Mouse (Mus musculus) frontal cortex, adult (tissue): Measurements from ENCODE around the gene Vps13c.

Source experiments
- ATAC-seq: cut with Nextera tagmentation; 2 replicates; pipeline ENCODE4 v1.9.2; 2017; ENCODE audit warnings: mild to moderate bottlenecking, moderate library complexity, mixed read lengths; ENCODE audit not compliant: low TSS enrichment

The Vps13c gene

GRCm38 (mm10) chr9:67878197-67878769 lies 38.1 kb downstream of the Vps13c start:
- no peak for ATAC-seq

- no peak for ATAC-seq
These were observed 43.3 kb downstream of the Vps13c start for GRCm38 (mm10) chr9:67883349-67883984.

- ATAC-seq: no peak
These were observed 43.9 kb downstream of the Vps13c start for GRCm38 (mm10) chr9:67884095-67884494.

GRCm38 (mm10) chr9:67886981-67887720 lies 47.0 kb downstream of the Vps13c start:
- no peak for ATAC-seq

- ATAC-seq: peak; percentile 77
These were observed 53.3 kb downstream of the Vps13c start for GRCm38 (mm10) chr9:67893474-67893873.

GRCm38 (mm10) chr9:67896646-67897295 lies 56.6 kb downstream of the Vps13c start:
- ATAC-seq: no peak

GRCm38 (mm10) chr9:67900398-67900797 lies 60.2 kb downstream of the Vps13c start:
- ATAC-seq: no peak

- ATAC-seq: no peak
These were observed 64.2 kb downstream of the Vps13c start for GRCm38 (mm10) chr9:67904355-67904754.

GRCm38 (mm10) chr9:67905541-67905940 lies 65.3 kb downstream of the Vps13c start:
- no peak for ATAC-seq

GRCm38 (mm10) chr9:67914681-67915080 lies 74.5 kb downstream of the Vps13c start:
- ATAC-seq: no peak

- ATAC-seq: no peak
These were observed 82.2 kb downstream of the Vps13c start for GRCm38 (mm10) chr9:67922350-67922749.

GRCm38 (mm10) chr9:67930629-67931028 lies 90.4 kb downstream of the Vps13c start:
- ATAC-seq: no peak

- no peak for ATAC-seq
These were observed 97.1 kb downstream of the Vps13c start for GRCm38 (mm10) chr9:67937286-67937685.

- ATAC-seq: no peak
These were observed 115.3 kb downstream of the Vps13c start for GRCm38 (mm10) chr9:67955466-67956010.

- no peak for ATAC-seq
These were observed 121.8 kb downstream of the Vps13c start for GRCm38 (mm10) chr9:67961953-67962352.

GRCm38 (mm10) chr9:67965889-67966288 lies 125.7 kb downstream of the Vps13c start:
- no peak for ATAC-seq

GRCm38 (mm10) chr9:67967011-67967410 lies 126.8 kb downstream of the Vps13c start:
- ATAC-seq: no peak

- ATAC-seq: peak; percentile 59
These were observed 133.3 kb downstream of the Vps13c start for GRCm38 (mm10) chr9:67973451-67973850.

- no peak for ATAC-seq
These were observed 135.3 kb downstream of the Vps13c start for GRCm38 (mm10) chr9:67975491-67975890.

- peak; percentile 27; the same call in 1 of the 2 replicates for ATAC-seq
These were observed 166.4 kb downstream of the Vps13c start for GRCm38 (mm10) chr9:68006566-68006965.

GRCm38 (mm10) chr9:68014991-68015396 lies 174.8 kb downstream of the Vps13c start:
- peak; percentile 89 for ATAC-seq
